22 mouse cellular contexts compared by ENCODE assay signal in the genomic region with DNA sequence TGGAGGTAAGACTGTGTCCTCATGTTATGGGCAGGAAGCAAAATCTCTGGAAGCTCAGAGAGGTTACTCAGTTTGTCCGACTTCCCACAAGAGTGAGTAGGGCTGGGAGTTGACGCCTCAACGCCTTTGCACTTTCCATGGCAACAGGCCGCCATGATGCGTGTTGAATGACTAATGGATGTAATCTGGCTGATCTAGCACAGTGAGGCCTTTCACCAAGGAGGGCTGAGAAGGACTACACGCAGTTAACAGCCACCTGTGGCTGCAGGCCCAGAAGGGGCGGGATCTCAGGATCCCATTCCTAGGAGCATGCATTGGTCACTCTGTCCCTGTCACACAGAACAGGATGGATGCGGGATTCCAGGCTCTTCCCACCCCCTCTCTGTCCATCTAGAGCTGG. TPM values are rescaled to one million over a fixed set of nuclear protein-coding genes. Genes with fewer than 3 reads are reported as not detected.
A peak's percentile ranks its signal among the peaks of the same experiment; 100 is the strongest.
DNase-seq lines count a peak whose midpoint lies in the region; ATAC-seq and TF ChIP-seq lines count a peak whose summit lies in the region.
"Had no signal": no experiment of that assay in that cellular context is flagged by ENCODE, and none has a peak within 500 bp of the region (broad histone marks: within the 10 kb centered on the region; RNA-seq: fewer than 3 reads in every experiment).

No protein-coding gene starts in this region.

- H3K4me3 ChIP-seq in hindbrain, embryonic 14.5 days (replicated peaks; ENCODE audit: low read length) = no peak overlapping the region
- H3K4me3 ChIP-seq in hindbrain, embryonic 10.5 days = no peak overlapping the region
- H3K4me3 ChIP-seq: forebrain, embryonic 10.5 days; heart, adult 2 months; limb, embryonic 15.5 days; myocyte had no signal

- intact Hi-C loops in left cerebral cortex, postnatal 4 days (cut with DNase I) = loop anchor here (2.0 kb wide), 1 partner anchor 34 kb away; no protein-coding TSS in a partner anchor
- intact Hi-C loops in left cerebral cortex, postnatal 36 days (cut with DNase I) = no loop called here

- no peak for TF ChIP-seq CTCF in brain, embryonic 14.5 days (IDR thresholded peaks at IDR 0.05; ENCODE audit: borderline replicate concordance, extremely low read depth, insufficient read depth, insufficient read length)

- peaks cover 16% of the 10 kb centered on the region for H3K27me3 ChIP-seq in hindbrain, embryonic 14.5 days (ENCODE audit: control insufficient read depth, insufficient read depth, low read length)
- H3K27me3 ChIP-seq in hindbrain, embryonic 10.5 days (ENCODE audit: insufficient read depth, poor library complexity, severe bottlenecking) = peaks cover 91% of the 10 kb centered on the region

- H3K9ac ChIP-seq in hindbrain, embryonic 14.5 days = no peak overlapping the region
- H3K9ac ChIP-seq: limb, embryonic 15.5 days; liver, embryonic 14.5 days; lung, embryonic 14.5 days had no signal

- no peak overlapping the region for H3K4me2 ChIP-seq in hindbrain, embryonic 14.5 days (replicated peaks)
- H3K4me2 ChIP-seq: limb, embryonic 15.5 days; lung, embryonic 14.5 days had no signal

- peak; percentile 15; the same call in 1 of the 2 replicates for ATAC-seq in hindbrain, embryonic 14.5 days (ENCODE audit: low FRiP score)
- ATAC-seq: midbrain, embryonic 13.5 days had no signal

- DNase-seq in cerebellum, adult 11 months = peak; percentile 27
- DNase-seq in cerebellum, postnatal 36 days = no peak
- no peak for DNase-seq in hindbrain, embryonic 14.5 days (ENCODE audit: low spot score)
- no peak for DNase-seq in hindbrain, embryonic 10.5 days (ENCODE audit: low spot score)
- DNase-seq in left cerebral cortex, postnatal 4 days = peak; percentile 49
- no peak for DNase-seq in left cerebral cortex, postnatal 36 days (ENCODE audit: low spot score in 2 of 2)
- DNase-seq in brain, embryonic 14.5 days (ENCODE audit: low read depth) = peak; percentile 56
- DNase-seq: adrenal gland, postnatal 14 days; gastrocnemius, postnatal 36 days; heart, adult 2 months; kidney, adult 2 months; kidney, postnatal 10 days; lung, embryonic 14.5 days; retina, postnatal 1 day; thymus, adult 18-20 months; thymus, postnatal 36 days had no signal

- peaks cover 28% of the 10 kb centered on the region for H3K4me1 ChIP-seq in hindbrain, embryonic 14.5 days (replicated peaks; ENCODE audit: control insufficient read depth, insufficient read depth, low read length)
- peaks cover 40% of the 10 kb centered on the region for H3K4me1 ChIP-seq in hindbrain, embryonic 10.5 days (replicated peaks)

- no peak for TF ChIP-seq POLR2A in brain, embryonic 14.5 days (IDR thresholded peaks at IDR 0.05; ENCODE audit: borderline replicate concordance, extremely low read depth, insufficient read depth, insufficient read length, poor library complexity, severe bottlenecking)

- WGBS in hindbrain, embryonic 14.5 days = 47% methylated on average over 8 of the region's 8 CpGs
- WGBS in hindbrain, embryonic 10.5 days = 75% methylated on average over 8 of the region's 8 CpGs

- H3K27ac ChIP-seq in hindbrain, embryonic 14.5 days = no peak overlapping the region
- no peak overlapping the region for H3K27ac ChIP-seq in hindbrain, embryonic 10.5 days
- H3K27ac ChIP-seq: forebrain, embryonic 10.5 days; heart, adult 2 months; limb, embryonic 15.5 days; liver, embryonic 14.5 days; midbrain, embryonic 13.5 days had no signal

- H3K36me3 ChIP-seq in hindbrain, embryonic 14.5 days (replicated peaks; ENCODE audit: control insufficient read depth, insufficient read depth) = no peaks in the 10 kb centered on the region
- no peaks in the 10 kb centered on the region for H3K36me3 ChIP-seq in hindbrain, embryonic 10.5 days
- H3K36me3 ChIP-seq: forebrain, embryonic 10.5 days; limb, embryonic 15.5 days; midbrain, embryonic 13.5 days; neural tube, embryonic 13.5 days had no signal

- no peaks in the 10 kb centered on the region for H3K9me3 ChIP-seq in hindbrain, embryonic 14.5 days (ENCODE audit: control insufficient read depth, low read length)
- no peaks in the 10 kb centered on the region for H3K9me3 ChIP-seq in hindbrain, embryonic 10.5 days
- H3K9me3 ChIP-seq: forebrain, embryonic 10.5 days; limb, embryonic 15.5 days; midbrain, embryonic 13.5 days; neural tube, embryonic 13.5 days had no signal

RNA-seq across cellular contexts. Expression of gene Dtx1, which starts 1.0 kb away (rescaled TPM):
- polyA plus RNA-seq in hindbrain, embryonic 14.5 days (2014; fragmentation: Nextera tagmentation; extraction: Ambion mirVana) = 53.9 and 64.1 TPM in 2 replicates
- 1.7 and 5.8 TPM in 2 replicates for polyA plus RNA-seq in hindbrain, embryonic 10.5 days (2016; fragmentation: Nextera tagmentation; extraction: Ambion mirVana)
- 100 to 1,000 TPM; 122 to 124 TPM for total RNA-seq in left cerebral cortex, postnatal 4 days (2021)
- total RNA-seq in left cerebral cortex, postnatal 36 days (2021) = 10 to 100 TPM; 67.3 to 71.3 TPM
- polyA plus RNA-seq in brain, embryonic 14.5 days (2012; rRNA removed) = 119 and 150 TPM in 2 replicates
- polyA plus RNA-seq: myocyte had no signal

RNA-seq across cellular contexts. Expression of gene Oas2, which starts 36.9 kb away (rescaled TPM):
- 0.16 and 0.32 TPM in 2 replicates for polyA plus RNA-seq in hindbrain, embryonic 14.5 days (2014; fragmentation: Nextera tagmentation; extraction: Ambion mirVana)
- polyA plus RNA-seq in hindbrain, embryonic 10.5 days (2016; fragmentation: Nextera tagmentation; extraction: Ambion mirVana) = 0.06 and 0.10 TPM in 2 replicates
- not detected for total RNA-seq in left cerebral cortex, postnatal 4 days (2021)
- under 1 TPM in 1 of 2 experiments, not detected in 1; 0.23 TPM for total RNA-seq in left cerebral cortex, postnatal 36 days (2021)
- 0.41 and 0.49 TPM in 2 replicates for polyA plus RNA-seq in brain, embryonic 14.5 days (2012; rRNA removed)
- polyA plus RNA-seq: forebrain, embryonic 10.5 days; myocyte had no signal

Comparison
In these comparisons a context has a peak if more than half of its experiments do, and no peak if none do; other contexts are left out.
1. DNase-seq: peak in cerebellum, adult 11 months (single experiment), left cerebral cortex, postnatal 4 days (single experiment) and brain, embryonic 14.5 days (single experiment); none in cerebellum, postnatal 36 days (0 of 2), hindbrain, embryonic 14.5 days (single experiment), hindbrain, embryonic 10.5 days (single experiment) and left cerebral cortex, postnatal 36 days (0 of 2).